Mouse (Mus musculus): ENCODE measurements around the gene Klk8. TPM values are rescaled to one million over a fixed set of nuclear protein-coding genes. Genes with fewer than 3 reads are reported as not detected.
A peak's percentile ranks its signal among the peaks of the same experiment; 100 is the strongest.

Gene Klk8
- 25.8 and 27.9 TPM in 2 replicates for polyA plus RNA-seq (2015; fragmentation: Nextera tagmentation; extraction: Ambion mirVana)

DNA sequence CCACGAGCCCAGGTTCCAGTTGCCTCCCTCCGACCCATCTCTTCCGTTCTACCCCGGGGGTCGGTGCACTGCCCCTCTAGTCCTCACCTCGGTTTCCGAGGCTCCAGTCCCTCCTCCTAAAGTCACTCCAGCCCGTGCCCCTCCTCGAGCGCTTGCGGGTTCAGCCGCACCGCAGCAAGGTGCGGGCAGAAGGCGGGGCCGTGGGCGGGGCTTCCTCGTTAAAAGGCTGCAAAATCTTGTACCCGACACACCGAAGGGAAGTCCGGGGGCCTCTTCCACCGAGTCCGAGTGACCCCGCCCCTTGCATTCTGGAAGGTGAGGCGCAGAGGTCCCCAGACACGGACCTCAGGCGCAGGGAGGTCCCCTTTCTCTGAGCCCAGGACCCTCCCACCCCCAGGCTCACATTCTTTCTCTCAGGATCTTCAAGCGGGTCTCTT, at the start of gene Klk8:
Gene Klk8 (plus strand): TSS at position 245 of the 437 bp plus-strand sequence.
- Histone ChIP-seq H3K4me3 (peak within 1 kb of the TSS; percentile 59), H3K9me3 (no peaks in the 10 kb centered on the region), H3K4me1 (peaks cover 17% of the 10 kb centered on the region), H3K27ac (replicated peaks) (no peak within 1 kb of the TSS), H3K9ac (peak within 1 kb of the TSS; percentile 76), H3K27me3 (replicated peaks) (peaks cover 50% of the 10 kb centered on the region), H3K4me2 (peak within 1 kb of the TSS; percentile 83), H3K36me3 (no peaks in the 10 kb centered on the region; the same call in 1 of the 2 replicates)
- ATAC-seq (ENCODE audit: extremely low read depth, insufficient number of reproducible peaks, low FRiP score, low TSS enrichment): no peak
- WGBS: 1% methylated on average over 28 of the region's 28 CpGs

DNA sequence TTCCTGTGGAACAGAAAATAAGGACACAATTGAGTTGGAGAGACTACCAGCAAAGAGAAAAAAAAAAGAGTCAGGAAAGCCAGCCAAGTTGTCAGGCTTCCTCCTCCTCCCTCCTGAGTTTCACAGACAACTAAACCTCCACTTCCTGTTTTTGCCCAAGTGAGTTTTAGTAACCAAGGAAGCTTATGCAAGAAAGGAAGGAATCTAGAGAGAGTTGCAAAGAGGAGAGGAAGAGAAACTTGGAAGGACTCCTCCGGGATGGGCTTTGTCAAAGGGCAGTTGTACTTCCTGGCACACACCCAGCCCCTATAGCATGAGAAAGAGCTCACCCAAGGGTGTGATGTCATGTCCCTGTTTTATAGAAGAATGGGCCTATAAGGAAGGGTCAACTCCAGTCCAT, 49.6 kb upstream of the Klk8 start:
- 41% methylated on average over 1 of the region's 1 CpGs for WGBS
- Histone ChIP-seq H3K9me3 (no peaks in the 10 kb centered on the region), H3K4me1 (no peaks in the 10 kb centered on the region), H3K4me3 (no peak overlapping the region), H3K36me3 (no peaks in the 10 kb centered on the region), H3K4me2 (no peak overlapping the region), H3K27ac (replicated peaks) (peak overlapping the region; percentile 42; the same call in 1 of the 2 replicates), H3K27me3 (replicated peaks) (no peaks in the 10 kb centered on the region), H3K9ac (no peak overlapping the region)
- no peak for ATAC-seq (ENCODE audit: extremely low read depth, insufficient number of reproducible peaks, low FRiP score, low TSS enrichment)

DNA sequence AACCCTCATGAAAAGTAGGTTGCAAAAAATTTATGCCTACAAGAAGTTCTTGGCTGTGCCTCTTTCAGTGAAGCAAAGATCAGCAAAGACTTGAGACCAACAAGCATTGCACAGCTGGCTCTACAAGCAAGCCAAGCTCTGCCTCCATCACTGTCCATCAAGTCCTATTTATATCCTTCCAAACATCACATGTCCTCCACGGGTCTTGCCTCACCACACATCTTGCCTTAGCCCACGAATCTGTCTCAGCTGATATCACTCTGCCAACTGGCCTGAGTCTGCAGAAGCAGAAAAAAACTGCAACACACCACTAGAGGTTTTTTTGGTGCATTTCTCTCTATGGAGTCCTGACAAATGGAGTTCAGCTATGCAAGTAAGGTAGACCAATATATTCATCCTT, 44.6 kb upstream of the Klk8 start:
- WGBS: 33% methylated on average over 2 of the region's 2 CpGs

DNA sequence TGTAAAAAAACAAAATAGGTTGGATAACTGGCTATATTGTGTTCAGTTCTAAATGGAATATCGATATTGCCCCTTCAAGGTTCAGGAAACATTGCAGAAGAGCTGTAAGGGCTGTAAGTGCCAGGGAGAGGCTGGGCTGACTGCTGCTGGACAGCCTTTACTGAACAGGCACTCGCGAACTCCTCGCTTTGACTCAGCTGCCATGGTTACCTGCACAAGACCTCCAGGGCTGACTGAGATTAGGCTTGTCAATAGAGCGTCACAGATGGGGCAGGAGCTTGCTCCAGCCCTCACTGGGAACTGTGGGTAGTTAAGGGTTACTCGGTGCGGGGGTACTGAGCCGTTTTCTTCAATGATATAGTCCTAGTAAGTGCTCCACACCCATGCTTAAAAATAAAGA, 30.9 kb upstream of the Klk8 start:
- no peaks in the 10 kb centered on the region for H3K36me3 ChIP-seq
- 39% methylated on average over 8 of the region's 8 CpGs for WGBS
- H3K27me3 ChIP-seq (replicated peaks): no peaks in the 10 kb centered on the region
- H3K4me1 ChIP-seq: no peaks in the 10 kb centered on the region
- no peaks in the 10 kb centered on the region for H3K9me3 ChIP-seq
- no peak overlapping the region for H3K4me3 ChIP-seq
- H3K27ac ChIP-seq (replicated peaks): no peak overlapping the region
- ATAC-seq (ENCODE audit: extremely low read depth, insufficient number of reproducible peaks, low FRiP score, low TSS enrichment): no peak
- no peak overlapping the region for H3K4me2 ChIP-seq
- H3K9ac ChIP-seq: no peak overlapping the region

More for the DNA sequence above, 44.6 kb upstream of the Klk8 start:
- no peak for ATAC-seq (ENCODE audit: extremely low read depth, insufficient number of reproducible peaks, low FRiP score, low TSS enrichment)
- H3K4me3 ChIP-seq: no peak overlapping the region
- H3K36me3 ChIP-seq: no peaks in the 10 kb centered on the region
- H3K27ac ChIP-seq (replicated peaks): no peak overlapping the region
- H3K27me3 ChIP-seq (replicated peaks): no peaks in the 10 kb centered on the region
- no peak overlapping the region for H3K9ac ChIP-seq
- no peaks in the 10 kb centered on the region for H3K9me3 ChIP-seq
- H3K4me2 ChIP-seq: no peak overlapping the region
- no peaks in the 10 kb centered on the region for H3K4me1 ChIP-seq

DNA sequence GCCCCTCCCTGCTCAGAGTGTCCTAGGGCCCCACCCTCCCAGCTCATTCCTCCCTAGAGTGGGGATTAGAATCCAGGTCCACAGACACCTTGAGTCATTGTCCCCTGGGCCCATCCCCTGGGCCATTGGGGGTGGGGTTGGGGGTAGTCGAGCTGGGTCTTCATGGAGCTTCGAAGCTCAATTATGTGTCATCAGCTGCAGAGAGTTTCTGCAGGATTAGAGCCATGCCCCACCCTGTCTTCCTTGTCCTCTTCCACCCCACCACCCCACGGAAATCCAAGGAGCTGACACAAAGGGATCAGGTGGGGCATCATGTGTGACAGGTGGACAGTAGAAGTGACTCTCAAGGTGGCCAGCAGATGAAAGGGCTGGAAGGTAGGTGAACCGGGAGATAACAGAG, 28.8 kb upstream of the Klk8 start, which contains the start of gene Klk12:
Gene Klk12 (plus strand): TSS at position 301 of the 400 bp plus-strand sequence.
- no peaks in the 10 kb centered on the region for H3K4me1 ChIP-seq
- H3K9ac ChIP-seq: no peak within 1 kb of the TSS
- H3K36me3 ChIP-seq: no peaks in the 10 kb centered on the region
- no peak within 1 kb of the TSS for H3K27ac ChIP-seq (replicated peaks)
- no peaks in the 10 kb centered on the region for H3K9me3 ChIP-seq
- no peak within 1 kb of the TSS for H3K4me3 ChIP-seq
- H3K4me2 ChIP-seq: no peak within 1 kb of the TSS
- no peaks in the 10 kb centered on the region for H3K27me3 ChIP-seq (replicated peaks)
- 66% methylated on average over 4 of the region's 4 CpGs for WGBS
- no peak for ATAC-seq (ENCODE audit: extremely low read depth, insufficient number of reproducible peaks, low FRiP score, low TSS enrichment)

DNA sequence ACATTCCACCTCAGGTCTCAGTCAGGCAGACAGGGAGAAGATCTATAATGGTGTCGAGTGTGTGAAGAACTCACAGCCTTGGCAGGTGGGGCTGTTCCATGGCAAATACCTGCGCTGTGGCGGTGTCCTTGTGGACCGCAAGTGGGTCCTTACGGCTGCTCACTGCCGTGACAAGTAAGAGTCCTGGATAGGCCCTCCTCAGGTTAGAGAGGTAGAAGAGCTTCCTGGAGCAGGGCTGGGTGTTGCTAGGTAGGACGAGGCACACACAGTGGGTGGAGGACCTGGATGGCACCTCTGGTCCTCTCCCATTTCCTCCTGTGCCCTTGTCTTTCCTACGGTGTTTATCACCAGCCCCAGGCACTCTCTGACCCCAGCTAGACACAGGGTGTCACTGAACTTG, 27.7 kb upstream of the Klk8 start:
- H3K4me2 ChIP-seq: no peak overlapping the region
- WGBS: 86% methylated on average over 8 of the region's 8 CpGs
- H3K4me1 ChIP-seq: no peaks in the 10 kb centered on the region
- no peaks in the 10 kb centered on the region for H3K27me3 ChIP-seq (replicated peaks)
- H3K36me3 ChIP-seq: no peaks in the 10 kb centered on the region
- no peaks in the 10 kb centered on the region for H3K9me3 ChIP-seq
- H3K27ac ChIP-seq (replicated peaks): no peak overlapping the region
- ATAC-seq (ENCODE audit: extremely low read depth, insufficient number of reproducible peaks, low FRiP score, low TSS enrichment): no peak
- H3K9ac ChIP-seq: no peak overlapping the region
- H3K4me3 ChIP-seq: no peak overlapping the region

DNA sequence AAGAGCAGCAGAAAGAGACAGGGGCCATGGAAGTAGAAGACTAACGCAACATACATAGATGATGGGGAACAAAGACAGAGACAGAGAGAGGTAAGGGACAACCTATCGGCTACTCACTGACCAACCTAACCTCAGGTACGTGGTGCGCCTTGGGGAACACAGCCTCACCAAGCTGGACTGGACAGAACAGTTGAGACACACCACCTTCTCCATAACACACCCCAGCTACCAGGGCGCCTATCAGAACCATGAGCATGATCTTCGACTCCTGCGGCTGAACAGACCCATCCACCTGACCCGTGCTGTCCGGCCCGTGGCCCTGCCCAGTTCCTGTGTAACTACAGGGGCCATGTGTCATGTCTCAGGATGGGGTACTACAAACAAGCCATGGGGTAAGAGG, 26.7 kb upstream of the Klk8 start:
- no peak for ATAC-seq (ENCODE audit: extremely low read depth, insufficient number of reproducible peaks, low FRiP score, low TSS enrichment)
- Histone ChIP-seq H3K9me3 (no peaks in the 10 kb centered on the region), H3K27me3 (replicated peaks) (no peaks in the 10 kb centered on the region)

DNA sequence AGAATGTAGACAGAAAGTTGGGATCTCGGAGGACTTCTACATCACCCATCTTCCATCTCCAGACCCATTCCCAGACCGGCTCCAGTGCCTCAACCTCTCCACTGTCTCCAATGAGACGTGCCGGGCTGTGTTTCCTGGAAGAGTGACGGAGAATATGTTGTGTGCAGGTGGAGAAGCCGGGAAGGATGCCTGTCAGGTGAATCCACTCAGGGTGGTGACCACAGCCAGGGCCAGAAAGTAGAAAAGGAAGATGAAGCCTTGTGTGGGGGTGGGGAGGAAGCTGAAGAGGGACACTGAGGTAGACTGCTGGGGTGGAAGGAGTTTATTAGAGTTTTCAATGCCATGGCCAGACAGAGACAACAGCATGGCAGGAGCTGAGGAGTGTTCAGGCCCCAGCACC, 25.5 kb upstream of the Klk8 start:
- no peak for ATAC-seq (ENCODE audit: extremely low read depth, insufficient number of reproducible peaks, low FRiP score, low TSS enrichment)
- no peaks in the 10 kb centered on the region for H3K9me3 ChIP-seq
- no peaks in the 10 kb centered on the region for H3K27me3 ChIP-seq (replicated peaks)
- no peak overlapping the region for H3K9ac ChIP-seq
- H3K27ac ChIP-seq (replicated peaks): no peak overlapping the region
- H3K36me3 ChIP-seq: no peaks in the 10 kb centered on the region
- H3K4me1 ChIP-seq: no peaks in the 10 kb centered on the region
- no peak overlapping the region for H3K4me3 ChIP-seq
- WGBS: 73% methylated on average over 6 of the region's 6 CpGs
- H3K4me2 ChIP-seq: no peak overlapping the region

More for the DNA sequence above, 26.7 kb upstream of the Klk8 start:
- Histone ChIP-seq H3K4me1 (no peaks in the 10 kb centered on the region), H3K4me2 (no peak overlapping the region), H3K36me3 (no peaks in the 10 kb centered on the region), H3K9ac (no peak overlapping the region), H3K4me3 (no peak overlapping the region), H3K27ac (replicated peaks) (no peak overlapping the region)
- WGBS: 81% methylated on average over 10 of the region's 10 CpGs

DNA sequence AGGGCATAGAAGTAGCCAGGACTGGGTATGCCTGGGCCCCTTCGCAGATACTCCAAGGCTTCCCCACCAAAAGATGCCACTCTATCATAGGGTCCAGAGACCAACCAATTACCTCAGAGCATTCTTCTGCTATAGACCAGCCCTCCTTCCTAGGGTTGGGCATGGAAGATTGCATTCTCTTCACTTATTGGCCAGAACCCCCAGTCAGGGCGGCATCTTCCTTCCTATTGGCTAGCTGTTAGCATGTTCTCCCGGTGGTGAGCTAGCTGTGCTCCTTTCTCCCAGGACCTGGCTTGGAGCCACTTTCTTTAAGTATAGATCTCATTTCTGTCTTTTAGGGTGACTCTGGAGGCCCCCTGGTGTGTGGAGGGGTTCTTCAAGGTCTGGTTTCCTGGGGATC, 24.5 kb upstream of the Klk8 start:
- Histone ChIP-seq H3K27me3 (replicated peaks) (no peaks in the 10 kb centered on the region), H3K9ac (no peak overlapping the region), H3K4me2 (no peak overlapping the region), H3K9me3 (no peaks in the 10 kb centered on the region), H3K36me3 (no peaks in the 10 kb centered on the region), H3K27ac (replicated peaks) (no peak overlapping the region), H3K4me1 (no peaks in the 10 kb centered on the region), H3K4me3 (no peak overlapping the region)
- WGBS: 52% methylated on average over 3 of the region's 3 CpGs
- ATAC-seq (ENCODE audit: extremely low read depth, insufficient number of reproducible peaks, low FRiP score, low TSS enrichment): no peak

DNA sequence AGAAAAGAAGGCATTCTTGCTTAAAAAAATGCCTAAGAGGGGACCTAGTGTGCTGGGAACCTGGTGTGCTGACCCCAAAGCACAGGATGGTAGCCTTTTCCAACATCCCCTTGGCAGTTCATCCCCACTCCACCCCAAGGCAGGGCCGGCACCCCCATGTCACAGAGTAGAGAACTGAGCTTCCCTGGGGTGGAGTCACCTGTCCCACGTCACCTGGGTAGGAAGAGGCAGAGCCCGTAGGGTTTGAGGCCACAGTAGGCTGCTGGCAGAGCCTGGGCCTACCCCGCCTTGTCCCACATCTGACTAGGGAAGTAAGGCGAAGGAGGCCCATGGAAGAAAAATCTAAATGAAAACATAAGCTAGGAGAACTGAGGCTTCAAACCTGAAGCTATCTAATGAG, 23.0 kb upstream of the Klk8 start, which contains the start of gene Klk11:
Gene Klk11 (plus strand): TSS at position 241 of the 400 bp plus-strand sequence.
- 81% methylated on average over 5 of the region's 5 CpGs for WGBS
- ATAC-seq (ENCODE audit: extremely low read depth, insufficient number of reproducible peaks, low FRiP score, low TSS enrichment): no peak
- no peak within 1 kb of the TSS for H3K4me3 ChIP-seq

DNA sequence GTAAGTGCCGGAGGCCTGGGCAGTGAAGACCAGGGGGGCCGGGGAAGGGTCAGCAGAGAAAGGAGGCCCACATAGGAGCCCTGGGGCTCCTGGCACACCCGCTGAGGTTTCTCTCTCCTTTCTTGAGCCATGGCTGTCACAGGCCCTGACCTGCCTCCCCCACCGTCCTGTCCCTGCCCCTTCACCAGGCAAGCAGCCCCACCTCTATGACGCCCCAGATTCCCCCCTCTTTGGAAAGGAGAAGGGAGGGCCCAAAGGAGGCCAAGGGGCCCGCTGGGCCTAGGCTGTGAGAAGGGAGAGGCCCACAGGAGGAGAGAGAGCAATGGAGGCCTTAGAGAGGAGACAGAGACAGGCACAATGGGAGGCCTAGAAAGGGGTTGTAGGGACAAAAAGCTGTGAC, 22.6 kb upstream of the Klk8 start:
- WGBS: 49% methylated on average over 6 of the region's 6 CpGs
- no peaks in the 10 kb centered on the region for H3K36me3 ChIP-seq

More for the DNA sequence above, 23.0 kb upstream of the Klk8 start, which contains the start of gene Klk11:
- H3K4me2 ChIP-seq: no peak within 1 kb of the TSS
- H3K9me3 ChIP-seq: no peaks in the 10 kb centered on the region
- H3K27ac ChIP-seq (replicated peaks): no peak within 1 kb of the TSS
- no peak within 1 kb of the TSS for H3K9ac ChIP-seq
- H3K4me1 ChIP-seq: no peaks in the 10 kb centered on the region
- no peaks in the 10 kb centered on the region for H3K36me3 ChIP-seq
- no peaks in the 10 kb centered on the region for H3K27me3 ChIP-seq (replicated peaks)

DNA sequence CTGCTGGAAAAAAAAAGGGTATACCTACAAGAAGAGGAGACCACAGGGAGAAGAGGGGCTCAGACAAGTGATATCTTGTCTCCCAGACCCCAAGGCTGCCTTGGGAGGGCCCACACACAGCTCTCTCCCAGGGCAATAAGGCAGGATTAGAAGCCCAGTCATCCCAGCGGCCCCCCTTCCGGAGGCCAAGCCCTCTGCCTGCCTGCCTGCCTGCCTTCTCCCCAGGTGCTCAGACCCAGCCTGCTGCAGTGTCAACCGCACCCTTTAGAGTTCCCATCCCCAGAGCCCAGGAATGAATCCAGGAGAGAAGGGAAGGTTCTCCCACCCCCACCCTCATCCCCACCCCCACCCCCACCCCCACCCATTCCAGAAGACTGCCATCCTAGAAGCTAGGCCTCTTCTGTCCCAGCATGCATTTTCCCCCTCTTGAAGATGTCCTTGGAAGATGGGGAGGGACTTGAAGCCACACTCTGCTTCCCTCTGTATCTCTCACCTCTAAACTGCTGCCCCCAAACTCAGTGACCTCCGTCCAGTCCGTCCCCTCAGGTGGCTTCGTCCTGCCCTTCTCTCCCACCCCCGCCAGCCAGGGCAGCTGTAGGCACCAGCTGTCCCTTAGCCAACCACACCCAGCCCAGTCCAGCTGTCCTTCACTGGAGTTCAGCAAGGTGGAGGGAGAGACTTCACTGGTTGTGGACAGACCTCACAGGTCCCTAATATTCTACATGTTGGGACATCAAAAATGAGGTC, 21.9 kb upstream of the Klk8 start:
- Histone ChIP-seq H3K4me2 (no peak overlapping the region), H3K27ac (replicated peaks) (no peak overlapping the region), H3K4me3 (no peak overlapping the region), H3K4me1 (no peaks in the 10 kb centered on the region), H3K9me3 (no peaks in the 10 kb centered on the region), H3K36me3 (no peaks in the 10 kb centered on the region), H3K27me3 (replicated peaks) (no peaks in the 10 kb centered on the region), H3K9ac (no peak overlapping the region)
- WGBS: 44% methylated on average over 7 of the region's 7 CpGs
- ATAC-seq (ENCODE audit: extremely low read depth, insufficient number of reproducible peaks, low FRiP score, low TSS enrichment): no peak

More for the DNA sequence above, 22.6 kb upstream of the Klk8 start:
- no peaks in the 10 kb centered on the region for H3K9me3 ChIP-seq
- no peaks in the 10 kb centered on the region for H3K4me1 ChIP-seq
- no peak overlapping the region for H3K4me2 ChIP-seq
- no peak for ATAC-seq (ENCODE audit: extremely low read depth, insufficient number of reproducible peaks, low FRiP score, low TSS enrichment)
- H3K27ac ChIP-seq (replicated peaks): no peak overlapping the region
- no peak overlapping the region for H3K4me3 ChIP-seq
- H3K9ac ChIP-seq: no peak overlapping the region
- no peaks in the 10 kb centered on the region for H3K27me3 ChIP-seq (replicated peaks)
